Mouse (Mus musculus) cortical plate, adult 2 months (tissue): ENCODE measurements around the gene Lmo1.

Experiments used
- CTCF ChIP-seq: fragments of 200-500 bp; IDR thresholded peaks from 2 replicates; pipeline ENCODE4 v1.5.1; 2011; ENCODE audit warnings: mild to moderate bottlenecking, control low read depth, low read length; ENCODE audit not compliant: insufficient read depth; ENCODE audit errors: extremely low read depth
- POLR2A ChIP-seq: fragments of 200-500 bp; IDR thresholded peaks from 2 replicates; pipeline ENCODE4 v1.6.1; 2011; ENCODE audit warnings: mild to moderate bottlenecking, low read length, control low read depth; ENCODE audit not compliant: insufficient read depth; ENCODE audit errors: extremely low read depth

DNA sequence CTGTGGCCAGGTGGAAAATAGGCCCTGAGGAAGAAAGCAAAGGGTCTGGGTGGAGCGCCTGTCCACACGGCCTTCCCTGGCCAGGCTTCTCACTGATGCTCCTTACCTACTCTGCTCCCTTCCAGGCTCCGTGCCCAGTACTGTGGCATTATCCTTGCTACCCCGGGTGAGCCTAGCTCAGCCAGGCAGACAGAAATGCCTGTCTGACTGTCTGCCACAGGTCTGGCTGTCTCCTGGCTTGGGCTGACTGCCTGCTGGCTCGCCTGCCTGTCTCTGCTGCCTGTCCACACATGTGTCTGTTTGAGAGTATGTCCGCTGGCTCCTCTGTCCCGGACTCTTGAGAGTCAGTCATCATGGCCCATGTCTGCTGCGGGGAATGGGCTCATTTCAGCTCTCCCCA lies 37.6 kb downstream of the Lmo1 start:
- TF ChIP-seq CTCF (no peak), POLR2A (no peak)
